24 mouse cellular contexts compared by ENCODE assay signal in the genomic region with DNA sequence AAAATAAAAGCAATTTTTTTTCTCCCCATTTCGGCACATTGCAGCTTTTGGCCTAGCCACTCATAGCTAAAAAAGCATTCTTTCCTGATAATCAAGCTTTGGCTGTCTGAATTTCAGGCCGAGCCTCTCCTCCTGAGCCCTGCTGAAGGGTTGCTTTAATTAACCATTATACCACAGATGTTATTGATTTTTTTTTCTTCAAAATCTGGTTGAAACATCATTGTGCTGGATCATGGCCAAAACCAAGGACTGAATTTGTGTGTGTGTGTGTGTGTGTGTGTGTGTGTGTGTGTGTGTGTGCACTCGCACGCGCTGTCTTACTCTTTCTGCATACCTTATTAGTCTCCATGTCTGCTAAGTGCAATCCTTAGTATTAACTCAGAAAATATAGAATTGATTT. TPM values are rescaled to one million over a fixed set of nuclear protein-coding genes. Genes with fewer than 3 reads are reported as not detected.
A peak's percentile ranks its signal among the peaks of the same experiment; 100 is the strongest.
DNase-seq lines count a peak whose midpoint lies in the region; ATAC-seq and TF ChIP-seq lines count a peak whose summit lies in the region.
"Had no signal": no experiment of that assay in that cellular context is flagged by ENCODE, and none has a peak within 500 bp of the region (broad histone marks: within the 10 kb centered on the region; RNA-seq: fewer than 3 reads in every experiment).

No protein-coding gene starts in this region.

- H3K4me3 ChIP-seq in embryonic facial prominence, embryonic 11.5 days (ENCODE audit: low read depth, low read length), result no peak overlapping the region
- H3K4me3 ChIP-seq in embryonic facial prominence, embryonic 10.5 days, result no peak overlapping the region
- H3K4me3 ChIP-seq in lung, embryonic 15.5 days, result no peak overlapping the region
- no peak overlapping the region for H3K4me3 ChIP-seq in midbrain, embryonic 14.5 days (replicated peaks; ENCODE audit: low read depth, low read length)
- H3K4me3 ChIP-seq in midbrain, embryonic 16.5 days (ENCODE audit: low read depth, low read length), result no peak overlapping the region
- H3K4me3 ChIP-seq in intestine, postnatal 0 days (ENCODE audit: low read depth, low read length), result no peak overlapping the region
- no peak overlapping the region for H3K4me3 ChIP-seq in kidney, embryonic 16.5 days (ENCODE audit: low read length)
- H3K4me3 ChIP-seq: heart, embryonic 13.5 days; limb, embryonic 10.5 days; limb, embryonic 15.5 days; liver, embryonic 13.5 days; neural tube, embryonic 13.5 days had no signal

- DNase-seq in embryonic facial prominence, embryonic 11.5 days (ENCODE audit: low spot score), result peak; percentile 29
- no peak for DNase-seq in embryonic facial prominence, embryonic 10.5 days (ENCODE audit: low spot score)
- DNase-seq in lung, adult 18-20 months, result no peak
- peak; percentile 49 for DNase-seq in midbrain, embryonic 14.5 days
- DNase-seq: adrenal gland, postnatal 25 days; cerebellum, adult 18-20 months; cerebellum, postnatal 10 days; gastrocnemius, postnatal 10 days; heart, postnatal 10 days; layer of hippocampus, postnatal 36 days; liver, embryonic 13.5 days; thymus, adult 2 months; thymus, postnatal 36 days had no signal

- H3K27me3 ChIP-seq in embryonic facial prominence, embryonic 11.5 days (ENCODE audit: control insufficient read depth, insufficient read depth, low read length), result no peaks in the 10 kb centered on the region
- peaks cover 56% of the 10 kb centered on the region for H3K27me3 ChIP-seq in embryonic facial prominence, embryonic 10.5 days (replicated peaks; ENCODE audit: low read depth, poor library complexity, severe bottlenecking)
- H3K27me3 ChIP-seq in lung, embryonic 15.5 days, result no peaks in the 10 kb centered on the region
- H3K27me3 ChIP-seq in midbrain, embryonic 14.5 days (ENCODE audit: control insufficient read depth, insufficient read depth, low read length), result no peaks in the 10 kb centered on the region
- no peaks in the 10 kb centered on the region for H3K27me3 ChIP-seq in midbrain, embryonic 16.5 days (ENCODE audit: control insufficient read depth, insufficient read depth, low read depth, low read length)
- H3K27me3 ChIP-seq in intestine, postnatal 0 days (replicated peaks; ENCODE audit: control insufficient read depth, insufficient read depth, low read length), result no peaks in the 10 kb centered on the region
- H3K27me3 ChIP-seq in kidney, embryonic 16.5 days (ENCODE audit: insufficient read depth, low read length), result 0 out of 2 replicates have a peak, but pooled peaks cover 4% of the 10 kb centered on the region
- H3K27me3 ChIP-seq: CH12.LX had no signal

- no peak overlapping the region for H3K9ac ChIP-seq in embryonic facial prominence, embryonic 11.5 days (replicated peaks; ENCODE audit: low read length)
- H3K9ac ChIP-seq in lung, embryonic 15.5 days, result no peak overlapping the region
- H3K9ac ChIP-seq in midbrain, embryonic 14.5 days (replicated peaks; ENCODE audit: low read length), result no peak overlapping the region
- no peak overlapping the region for H3K9ac ChIP-seq in midbrain, embryonic 16.5 days (ENCODE audit: low read depth, low read length)
- no peak overlapping the region for H3K9ac ChIP-seq in intestine, postnatal 0 days (ENCODE audit: low read depth, low read length)
- no peak overlapping the region for H3K9ac ChIP-seq in kidney, embryonic 16.5 days (replicated peaks; ENCODE audit: low read length)
- H3K9ac ChIP-seq: heart, embryonic 13.5 days; limb, embryonic 15.5 days; liver, embryonic 13.5 days; neural tube, embryonic 13.5 days had no signal

- H3K4me2 ChIP-seq in embryonic facial prominence, embryonic 11.5 days (ENCODE audit: low read depth, low read length), result no peak overlapping the region
- no peak overlapping the region for H3K4me2 ChIP-seq in lung, embryonic 15.5 days
- H3K4me2 ChIP-seq in midbrain, embryonic 14.5 days (ENCODE audit: low read length), result no peak overlapping the region
- no peak overlapping the region for H3K4me2 ChIP-seq in midbrain, embryonic 16.5 days (ENCODE audit: low read length)
- no peak overlapping the region for H3K4me2 ChIP-seq in intestine, postnatal 0 days (replicated peaks; ENCODE audit: low read depth)
- H3K4me2 ChIP-seq in kidney, embryonic 16.5 days (replicated peaks; ENCODE audit: low read depth, low read length), result no peak overlapping the region
- H3K4me2 ChIP-seq: heart, embryonic 13.5 days; limb, embryonic 15.5 days; liver, embryonic 13.5 days; neural tube, embryonic 13.5 days had no signal

- no peaks in the 10 kb centered on the region for H3K9me3 ChIP-seq in embryonic facial prominence, embryonic 11.5 days (replicated peaks; ENCODE audit: control insufficient read depth, low read length)
- H3K9me3 ChIP-seq in embryonic facial prominence, embryonic 10.5 days, result no peaks in the 10 kb centered on the region
- H3K9me3 ChIP-seq in lung, embryonic 15.5 days, result no peaks in the 10 kb centered on the region
- H3K9me3 ChIP-seq in midbrain, embryonic 14.5 days (ENCODE audit: control insufficient read depth, low read length), result no peaks in the 10 kb centered on the region
- H3K9me3 ChIP-seq in midbrain, embryonic 16.5 days (replicated peaks; ENCODE audit: control insufficient read depth, low read length, poor library complexity, severe bottlenecking), result no peaks in the 10 kb centered on the region
- H3K9me3 ChIP-seq in intestine, postnatal 0 days (ENCODE audit: control insufficient read depth), result no peaks in the 10 kb centered on the region
- H3K9me3 ChIP-seq in kidney, embryonic 16.5 days (ENCODE audit: low read length), result no peaks in the 10 kb centered on the region
- H3K9me3 ChIP-seq: heart, embryonic 13.5 days; limb, embryonic 10.5 days; limb, embryonic 15.5 days; liver, embryonic 13.5 days; neural tube, embryonic 13.5 days had no signal

- ATAC-seq in embryonic facial prominence, embryonic 11.5 days (replicated peaks; ENCODE audit: insufficient number of reproducible peaks, low FRiP score, low TSS enrichment, low read depth), result no peak
- no peak for ATAC-seq in lung, embryonic 15.5 days (ENCODE audit: borderline replicate concordance, extremely low read depth, low FRiP score, low TSS enrichment)
- ATAC-seq in midbrain, embryonic 14.5 days (ENCODE audit: low FRiP score, low TSS enrichment), result peak; percentile 32; the same call in 1 of the 2 replicates
- no peak for ATAC-seq in midbrain, embryonic 16.5 days
- no peak for ATAC-seq in intestine, postnatal 0 days
- no peak for ATAC-seq in kidney, embryonic 16.5 days (ENCODE audit: low FRiP score, low TSS enrichment)
- ATAC-seq: hindbrain, embryonic 16.5 days had no signal

- no peak for TF ChIP-seq CTCF in intestine, postnatal 0 days (IDR thresholded peaks at IDR 0.05; ENCODE audit: low read depth)

- no peaks in the 10 kb centered on the region for H3K4me1 ChIP-seq in embryonic facial prominence, embryonic 11.5 days (ENCODE audit: control insufficient read depth, insufficient read depth, low read length)
- peaks cover 40% of the 10 kb centered on the region for H3K4me1 ChIP-seq in embryonic facial prominence, embryonic 10.5 days
- peaks cover 11% of the 10 kb centered on the region for H3K4me1 ChIP-seq in lung, embryonic 15.5 days
- peaks cover 9% of the 10 kb centered on the region; the same call in 1 of the 2 replicates for H3K4me1 ChIP-seq in midbrain, embryonic 14.5 days (ENCODE audit: control insufficient read depth, insufficient read depth, low read length)
- peaks cover 7% of the 10 kb centered on the region for H3K4me1 ChIP-seq in midbrain, embryonic 16.5 days (ENCODE audit: control insufficient read depth, insufficient read depth, low read length)
- H3K4me1 ChIP-seq in intestine, postnatal 0 days (replicated peaks; ENCODE audit: control insufficient read depth, insufficient read depth, low read length), result 0 out of 2 replicates have a peak, but pooled peaks cover 3% of the 10 kb centered on the region
- H3K4me1 ChIP-seq in kidney, embryonic 16.5 days (ENCODE audit: insufficient read depth, low read length), result peaks cover 14% of the 10 kb centered on the region; the same call in 1 of the 2 replicates
- H3K4me1 ChIP-seq: liver, embryonic 13.5 days had no signal

- no peaks in the 10 kb centered on the region for H3K36me3 ChIP-seq in embryonic facial prominence, embryonic 11.5 days (replicated peaks; ENCODE audit: control insufficient read depth, insufficient read depth, low read depth, low read length)
- H3K36me3 ChIP-seq in embryonic facial prominence, embryonic 10.5 days (replicated peaks), result no peaks in the 10 kb centered on the region
- no peaks in the 10 kb centered on the region for H3K36me3 ChIP-seq in lung, embryonic 15.5 days
- no peaks in the 10 kb centered on the region for H3K36me3 ChIP-seq in midbrain, embryonic 14.5 days (ENCODE audit: control insufficient read depth, insufficient read depth, low read length)
- no peaks in the 10 kb centered on the region for H3K36me3 ChIP-seq in midbrain, embryonic 16.5 days (ENCODE audit: control insufficient read depth, insufficient read depth, low read length)
- no peaks in the 10 kb centered on the region for H3K36me3 ChIP-seq in intestine, postnatal 0 days (ENCODE audit: control insufficient read depth, insufficient read depth)
- H3K36me3 ChIP-seq in kidney, embryonic 16.5 days (ENCODE audit: insufficient read depth, low read length), result no peaks in the 10 kb centered on the region
- H3K36me3 ChIP-seq: heart, embryonic 13.5 days; limb, embryonic 10.5 days; limb, embryonic 15.5 days; liver, embryonic 13.5 days; neural tube, embryonic 13.5 days had no signal

- H3K27ac ChIP-seq in embryonic facial prominence, embryonic 11.5 days (replicated peaks; ENCODE audit: low read depth, low read length), result no peak overlapping the region
- H3K27ac ChIP-seq in embryonic facial prominence, embryonic 10.5 days (replicated peaks), result no peak overlapping the region
- H3K27ac ChIP-seq in lung, embryonic 15.5 days, result peak overlapping the region; percentile 83
- no peak overlapping the region for H3K27ac ChIP-seq in midbrain, embryonic 14.5 days (replicated peaks; ENCODE audit: low read depth, low read length)
- no peak overlapping the region for H3K27ac ChIP-seq in midbrain, embryonic 16.5 days (ENCODE audit: low read length)
- H3K27ac ChIP-seq in intestine, postnatal 0 days (ENCODE audit: low read depth, low read length), result no peak overlapping the region
- H3K27ac ChIP-seq in kidney, embryonic 16.5 days (ENCODE audit: low read length), result no peak overlapping the region
- H3K27ac ChIP-seq: heart, embryonic 13.5 days; kidney, postnatal 0 days; limb, embryonic 10.5 days; limb, embryonic 15.5 days; liver, embryonic 13.5 days; neural tube, embryonic 13.5 days had no signal

- 51% methylated on average over 5 of the region's 5 CpGs for WGBS in embryonic facial prominence, embryonic 11.5 days
- 72% methylated on average over 5 of the region's 5 CpGs for WGBS in embryonic facial prominence, embryonic 10.5 days
- 49% methylated on average over 5 of the region's 5 CpGs for WGBS in lung, embryonic 15.5 days
- WGBS in midbrain, embryonic 14.5 days, result 59% methylated on average over 5 of the region's 5 CpGs
- WGBS in midbrain, embryonic 16.5 days, result 53% methylated on average over 5 of the region's 5 CpGs
- 67% methylated on average over 5 of the region's 5 CpGs for WGBS in intestine, postnatal 0 days
- 79% methylated on average over 5 of the region's 5 CpGs for WGBS in kidney, embryonic 16.5 days

RNA-seq across cellular contexts. Expression of a gene that starts 48.6 kb away (rescaled TPM):
- 60.6 and 64.4 TPM in 2 replicates for polyA plus RNA-seq in embryonic facial prominence, embryonic 11.5 days (2014; fragmentation: Nextera tagmentation; extraction: Ambion mirVana)
- polyA plus RNA-seq in embryonic facial prominence, embryonic 10.5 days (2016; fragmentation: Nextera tagmentation; extraction: Ambion mirVana), result 46.4 and 55.6 TPM in 2 replicates
- 183 and 192 TPM in 2 replicates for polyA plus RNA-seq in lung, embryonic 15.5 days (2015; fragmentation: Nextera tagmentation; extraction: Ambion mirVana)
- 45.4 and 52.7 TPM in 2 replicates for polyA plus RNA-seq in midbrain, embryonic 14.5 days (2014; fragmentation: Nextera tagmentation; extraction: Ambion mirVana)
- polyA plus RNA-seq in midbrain, embryonic 16.5 days (2015; fragmentation: Nextera tagmentation; extraction: Ambion mirVana), result 42.6 and 49.1 TPM in 2 replicates
- 11.4 TPM in 2 replicates for polyA plus RNA-seq in intestine, postnatal 0 days (2015; fragmentation: Nextera tagmentation; extraction: Ambion mirVana)
- 36.7 and 39.9 TPM in 2 replicates for polyA plus RNA-seq in kidney, embryonic 16.5 days (2015; fragmentation: Nextera tagmentation; extraction: Ambion mirVana)

Comparison
In these comparisons a context has a peak if more than half of its experiments do, and no peak if none do; other contexts are left out.
1. DNase-seq: peak in embryonic facial prominence, embryonic 11.5 days (single experiment) and midbrain, embryonic 14.5 days (single experiment); none in embryonic facial prominence, embryonic 10.5 days (single experiment) and lung, adult 18-20 months (0 of 2).